Comparison of ENCODE assay signal across 11 mouse cellular contexts in the genomic region with DNA sequence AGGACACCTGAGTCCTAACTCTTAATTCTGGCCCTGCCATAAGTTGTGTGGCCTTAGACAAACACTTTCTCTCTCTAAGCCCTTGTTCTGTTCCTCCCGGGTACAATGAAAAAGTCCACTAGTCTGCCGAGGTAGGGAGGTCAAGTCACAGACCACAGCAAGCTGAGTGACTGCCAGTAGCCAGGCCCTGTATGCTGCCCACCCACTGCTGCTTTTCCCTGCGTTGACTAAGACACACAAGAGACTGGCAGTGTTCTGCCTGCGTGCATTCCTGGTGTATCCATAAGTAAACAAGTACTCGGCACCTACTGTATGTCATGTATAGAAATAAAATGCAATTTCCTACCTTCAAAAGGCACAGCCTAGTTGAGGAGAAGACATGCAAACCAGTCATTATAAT. TPM values are rescaled to one million over a fixed set of nuclear protein-coding genes. Genes with fewer than 3 reads are reported as not detected.
DNase-seq lines count a peak whose midpoint lies in the region; ATAC-seq and TF ChIP-seq lines count a peak whose summit lies in the region.
"Had no signal": no experiment of that assay in that cellular context is flagged by ENCODE, and none has a peak within 500 bp of the region (broad histone marks: within the 10 kb centered on the region; RNA-seq: fewer than 3 reads in every experiment).

No protein-coding gene starts in this region.

- 31% methylated on average over 5 of the region's 5 CpGs for WGBS in heart, embryonic 10.5 days
- 31% methylated on average over 5 of the region's 5 CpGs for WGBS in neural tube, embryonic 11.5 days
- 14% methylated on average over 5 of the region's 5 CpGs for WGBS in intestine, postnatal 0 days
- 21% methylated on average over 5 of the region's 5 CpGs for WGBS in stomach, embryonic 15.5 days

- H3K36me3 ChIP-seq in heart, embryonic 10.5 days = 0 out of 2 replicates have a peak, but pooled peaks cover 2% of the 10 kb centered on the region
- H3K36me3 ChIP-seq in neural tube, embryonic 11.5 days (ENCODE audit: control insufficient read depth, insufficient read depth, low read length) = no peaks in the 10 kb centered on the region
- peaks cover 3% of the 10 kb centered on the region; the same call in 1 of the 2 replicates for H3K36me3 ChIP-seq in intestine, postnatal 0 days (ENCODE audit: control insufficient read depth, insufficient read depth)
- H3K36me3 ChIP-seq in stomach, embryonic 15.5 days = no peaks in the 10 kb centered on the region

- peak overlapping the region; percentile 91; the same call in 1 of the 2 replicates for H3K27ac ChIP-seq in heart, embryonic 10.5 days
- no peak overlapping the region for H3K27ac ChIP-seq in neural tube, embryonic 11.5 days (ENCODE audit: low read depth, low read length)
- no peak overlapping the region for H3K27ac ChIP-seq in intestine, postnatal 0 days (ENCODE audit: low read depth, low read length)
- no peak overlapping the region for H3K27ac ChIP-seq in stomach, embryonic 15.5 days

- peaks cover 82% of the 10 kb centered on the region for H3K27me3 ChIP-seq in heart, embryonic 10.5 days (ENCODE audit: insufficient read depth, poor library complexity, severe bottlenecking)
- H3K27me3 ChIP-seq in neural tube, embryonic 11.5 days (ENCODE audit: control insufficient read depth, insufficient read depth, low read length) = peaks cover 30% of the 10 kb centered on the region
- peaks cover 65% of the 10 kb centered on the region for H3K27me3 ChIP-seq in intestine, postnatal 0 days (replicated peaks; ENCODE audit: control insufficient read depth, insufficient read depth, low read length)
- H3K27me3 ChIP-seq in stomach, embryonic 15.5 days (replicated peaks) = peaks cover 34% of the 10 kb centered on the region

- TF ChIP-seq CTCF in intestine, postnatal 0 days (IDR thresholded peaks at IDR 0.05; ENCODE audit: low read depth) = no peak

- peak overlapping the region; percentile 87 for H3K4me2 ChIP-seq in neural tube, embryonic 11.5 days (ENCODE audit: low read depth)
- 0 out of 2 replicates have a peak overlapping the region, but pooled peaks have one; percentile 93 for H3K4me2 ChIP-seq in intestine, postnatal 0 days (replicated peaks; ENCODE audit: low read depth)
- peak overlapping the region; percentile 94 for H3K4me2 ChIP-seq in stomach, embryonic 15.5 days

- DNase-seq in heart, embryonic 10.5 days (ENCODE audit: low spot score) = no peak
- no peak for DNase-seq in heart, adult 18-20 months
- DNase-seq in neural tube, embryonic 11.5 days (ENCODE audit: low spot score) = no peak
- no peak for DNase-seq in neural tube, embryonic 10.5 days (ENCODE audit: extremely low spot score, low spot score)
- no peak for DNase-seq in adrenal gland, adult 18-20 months (ENCODE audit: low spot score in 2 of 2)
- no peak for DNase-seq in gastrocnemius, adult 8-10 months (ENCODE audit: low spot score in 2 of 2)
- DNase-seq: gastrocnemius, postnatal 36 days had no signal

- peaks cover 30% of the 10 kb centered on the region for H3K4me1 ChIP-seq in heart, embryonic 10.5 days
- H3K4me1 ChIP-seq in neural tube, embryonic 11.5 days (ENCODE audit: control insufficient read depth, insufficient read depth, low read length) = peaks cover 4% of the 10 kb centered on the region; the same call in 1 of the 2 replicates
- 0 out of 2 replicates have a peak, but pooled peaks cover 1% of the 10 kb centered on the region for H3K4me1 ChIP-seq in intestine, postnatal 0 days (replicated peaks; ENCODE audit: control insufficient read depth, insufficient read depth, low read length)
- peaks cover 21% of the 10 kb centered on the region for H3K4me1 ChIP-seq in stomach, embryonic 15.5 days

- H3K9ac ChIP-seq in neural tube, embryonic 11.5 days (ENCODE audit: low read length) = no peak overlapping the region
- no peak overlapping the region for H3K9ac ChIP-seq in intestine, postnatal 0 days (ENCODE audit: low read depth, low read length)
- H3K9ac ChIP-seq in stomach, embryonic 15.5 days = no peak overlapping the region

- no peaks in the 10 kb centered on the region for H3K9me3 ChIP-seq in heart, embryonic 10.5 days
- no peaks in the 10 kb centered on the region for H3K9me3 ChIP-seq in neural tube, embryonic 11.5 days (ENCODE audit: control insufficient read depth, low read length)
- no peaks in the 10 kb centered on the region for H3K9me3 ChIP-seq in intestine, postnatal 0 days (ENCODE audit: control insufficient read depth)
- no peaks in the 10 kb centered on the region for H3K9me3 ChIP-seq in stomach, embryonic 15.5 days

- peak overlapping the region; percentile 86 for H3K4me3 ChIP-seq in heart, embryonic 10.5 days
- H3K4me3 ChIP-seq in neural tube, embryonic 11.5 days (ENCODE audit: low read depth, low read length) = peak overlapping the region; percentile 80
- H3K4me3 ChIP-seq in intestine, postnatal 0 days (ENCODE audit: low read depth, low read length) = no peak overlapping the region
- H3K4me3 ChIP-seq in stomach, embryonic 15.5 days (replicated peaks) = 0 out of 2 replicates have a peak overlapping the region, but pooled peaks have one; percentile 66

- no peak for ATAC-seq in neural tube, embryonic 11.5 days (ENCODE audit: insufficient read depth, low FRiP score, low TSS enrichment)
- ATAC-seq in intestine, postnatal 0 days = no peak
- no peak for ATAC-seq in stomach, embryonic 15.5 days (ENCODE audit: insufficient read depth, low FRiP score, low read depth)

RNA-seq across cellular contexts. Expression of a gene that starts 0.8 kb away (rescaled TPM):
- 0.84 and 1.7 TPM in 2 replicates for polyA plus RNA-seq in heart, embryonic 10.5 days (2016; fragmentation: Nextera tagmentation; extraction: Ambion mirVana)
- total RNA-seq in heart, adult 18-20 months (2021) = under 1 TPM in 1 of 2 experiments, not detected in 1; 0.05 TPM
- polyA plus RNA-seq in neural tube, embryonic 11.5 days (2014; fragmentation: Nextera tagmentation; extraction: Ambion mirVana) = 6.2 and 6.8 TPM in 2 replicates
- polyA plus RNA-seq in intestine, postnatal 0 days (2015; fragmentation: Nextera tagmentation; extraction: Ambion mirVana) = 0.68 TPM in 2 replicates
- 2.3 and 2.5 TPM in 2 replicates for polyA plus RNA-seq in stomach, embryonic 15.5 days (2015; fragmentation: Nextera tagmentation; extraction: Ambion mirVana)
- under 1 TPM in 1 of 2 experiments, not detected in 1; 0.06 TPM for total RNA-seq in adrenal gland, adult 18-20 months (2021)
- total RNA-seq in gastrocnemius, adult 8-10 months (2022) = not detected
- total RNA-seq: common myeloid progenitor, adult 5-6 weeks; liver, adult 2 months had no signal

RNA-seq across cellular contexts. Expression of a gene that starts 5.2 kb away (rescaled TPM):
- polyA plus RNA-seq in heart, embryonic 10.5 days (2016; fragmentation: Nextera tagmentation; extraction: Ambion mirVana) = 2.8 and 3.7 TPM in 2 replicates
- total RNA-seq in heart, adult 18-20 months (2021) = 1 to 10 TPM; 1.2 to 3.1 TPM
- 6.9 and 7.0 TPM in 2 replicates for polyA plus RNA-seq in neural tube, embryonic 11.5 days (2014; fragmentation: Nextera tagmentation; extraction: Ambion mirVana)
- 3.8 and 4.0 TPM in 2 replicates for polyA plus RNA-seq in intestine, postnatal 0 days (2015; fragmentation: Nextera tagmentation; extraction: Ambion mirVana)
- polyA plus RNA-seq in stomach, embryonic 15.5 days (2015; fragmentation: Nextera tagmentation; extraction: Ambion mirVana) = 4.3 and 4.4 TPM in 2 replicates
- 1 to 10 TPM; 2.7 to 3.5 TPM for total RNA-seq in adrenal gland, adult 18-20 months (2021)
- total RNA-seq in gastrocnemius, adult 8-10 months (2022) = under 1 TPM; 0.27 to 0.56 (median 0.34) TPM

RNA-seq across cellular contexts. Expression of a gene that starts 13.4 kb away (rescaled TPM):
- polyA plus RNA-seq in heart, embryonic 10.5 days (2016; fragmentation: Nextera tagmentation; extraction: Ambion mirVana) = 107 and 118 TPM in 2 replicates
- total RNA-seq in heart, adult 18-20 months (2021) = 10 to 100 TPM; 23.4 to 26.0 TPM
- 101 and 106 TPM in 2 replicates for polyA plus RNA-seq in neural tube, embryonic 11.5 days (2014; fragmentation: Nextera tagmentation; extraction: Ambion mirVana)
- 77.7 and 79.5 TPM in 2 replicates for polyA plus RNA-seq in intestine, postnatal 0 days (2015; fragmentation: Nextera tagmentation; extraction: Ambion mirVana)
- 115 and 131 TPM in 2 replicates for polyA plus RNA-seq in stomach, embryonic 15.5 days (2015; fragmentation: Nextera tagmentation; extraction: Ambion mirVana)
- total RNA-seq in adrenal gland, adult 18-20 months (2021) = 10 to 100 TPM; 28.1 to 44.2 TPM
- total RNA-seq in gastrocnemius, adult 8-10 months (2022) = 10 to 100 TPM; 17.2 to 22.9 (median 19.8) TPM

RNA-seq across cellular contexts. Expression of a gene that starts 22.8 kb away (rescaled TPM):
- 1,633 and 1,893 TPM in 2 replicates for polyA plus RNA-seq in heart, embryonic 10.5 days (2016; fragmentation: Nextera tagmentation; extraction: Ambion mirVana)
- total RNA-seq in heart, adult 18-20 months (2021) = 1,000 to 10,000 TPM; 1,354 to 1,581 TPM
- polyA plus RNA-seq in neural tube, embryonic 11.5 days (2014; fragmentation: Nextera tagmentation; extraction: Ambion mirVana) = 1,725 and 1,823 TPM in 2 replicates
- 483 and 505 TPM in 2 replicates for polyA plus RNA-seq in intestine, postnatal 0 days (2015; fragmentation: Nextera tagmentation; extraction: Ambion mirVana)
- 1,532 and 1,551 TPM in 2 replicates for polyA plus RNA-seq in stomach, embryonic 15.5 days (2015; fragmentation: Nextera tagmentation; extraction: Ambion mirVana)
- total RNA-seq in adrenal gland, adult 18-20 months (2021) = 1,000 to 10,000 TPM; 2,801 to 2,860 TPM
- total RNA-seq in gastrocnemius, adult 8-10 months (2022) = 1,000 to 10,000 TPM; 1,140 to 1,362 (median 1,203) TPM

RNA-seq across cellular contexts. Expression of a gene that starts 27.0 kb away (rescaled TPM):
- polyA plus RNA-seq in heart, embryonic 10.5 days (2016; fragmentation: Nextera tagmentation; extraction: Ambion mirVana) = 0.36 and 0.80 TPM in 2 replicates
- not detected for total RNA-seq in heart, adult 18-20 months (2021)
- 1.4 and 1.8 TPM in 2 replicates for polyA plus RNA-seq in neural tube, embryonic 11.5 days (2014; fragmentation: Nextera tagmentation; extraction: Ambion mirVana)
- polyA plus RNA-seq in intestine, postnatal 0 days (2015; fragmentation: Nextera tagmentation; extraction: Ambion mirVana) = not detected in 2 replicates
- polyA plus RNA-seq in stomach, embryonic 15.5 days (2015; fragmentation: Nextera tagmentation; extraction: Ambion mirVana) = 0.12 and 0.36 TPM in 2 replicates
- not detected for total RNA-seq in adrenal gland, adult 18-20 months (2021)
- not detected for total RNA-seq in gastrocnemius, adult 8-10 months (2022)
- total RNA-seq: common myeloid progenitor, adult 5-6 weeks; gastrocnemius, postnatal 36 days; liver, adult 2 months had no signal
- polyA plus RNA-seq: liver, adult 2 months had no signal
